Mouse (Mus musculus) gastrocnemius, postnatal 14 days (tissue): ENCODE measurements around the gene Dusp3. TPM values are rescaled to one million over a fixed set of nuclear protein-coding genes. Genes with fewer than 3 reads are reported as not detected.

ENCODE experiments used
- total RNA-seq, 2 experiments: library from RNA; stranded (reverse); gene quantifications; 2 replicates each; pipeline ENCODE4 v1.2.3; 2021

Dusp3 gene
- total RNA-seq, 2 experiments from 2014 or later = 140 to 151 TPM

Other genes with a start within 250 kb of the Dusp3 start
- gene Etv4, start 201.6 kb downstream of the Dusp3 start, total RNA-seq = 1 to 10 TPM; 4.1 to 4.9 TPM
- gene Meox1, start 92.6 kb downstream of the Dusp3 start, total RNA-seq = 10 to 100 TPM in 1 of 2 experiments, 1 to 10 TPM in 1; 8.6 to 10.8 TPM
- not detected for gene Sost, start 20.0 kb downstream of the Dusp3 start, total RNA-seq
- not detected for gene Cfap97d1, start 2.7 kb downstream of the Dusp3 start, total RNA-seq
- gene Mpp3, start 41.4 kb upstream of the Dusp3 start, total RNA-seq = 10 to 100 TPM; 40.6 to 47.1 TPM
- 10 to 100 TPM; 20.2 to 28.6 TPM for gene Cd300lg, start 54.5 kb upstream of the Dusp3 start, total RNA-seq
- gene Mpp2, start 101.5 kb upstream of the Dusp3 start, total RNA-seq = 1 to 10 TPM in 1 of 2 experiments, under 1 TPM in 1; 0.92 to 1.6 TPM
- gene Ppy, start 114.3 kb upstream of the Dusp3 start, total RNA-seq = not detected
- not detected for gene Pyy, start 120.8 kb upstream of the Dusp3 start, total RNA-seq
- not detected for gene Nags, start 158.5 kb upstream of the Dusp3 start, total RNA-seq
- 10 to 100 TPM; 15.1 to 16.5 TPM for gene Tmem101, start 169.4 kb upstream of the Dusp3 start, total RNA-seq
- gene Lsm12, start 198.3 kb upstream of the Dusp3 start, total RNA-seq = 10 to 100 TPM; 69.9 to 76.0 TPM
- 10 to 100 TPM; 36.1 to 36.2 TPM for gene G6pc3, start 202.6 kb upstream of the Dusp3 start, total RNA-seq
- 10 to 100 TPM; 59.5 to 65.6 TPM for gene Hdac5, start 243.2 kb upstream of the Dusp3 start, total RNA-seq